Mouse (Mus musculus): ENCODE measurements around the gene Htr7. TPM values are rescaled to one million over a fixed set of nuclear protein-coding genes. Genes with fewer than 3 reads are reported as not detected.

Htr7 gene
- polyA plus RNA-seq, 1 experiment from 2014 or later, result 3.1 TPM

GRCm38 (mm10) chr19:36014836-36015235 is 42.5 kb downstream of the Htr7 start:
- Histone ChIP-seq H3K9me3 (no peaks in the 10 kb centered on the region), H3K4me3 (replicated peaks) (no peak overlapping the region), H3K4me2 (replicated peaks) (no peak overlapping the region), H3K27me3 (no peaks in the 10 kb centered on the region), H3K4me1 (replicated peaks) (no peaks in the 10 kb centered on the region), H3K9ac (replicated peaks) (no peak overlapping the region), H3K27ac (no peak overlapping the region), H3K36me3 (no peaks in the 10 kb centered on the region)
- WGBS, result 20% methylated on average over 3 of the region's 3 CpGs
- no peak for ATAC-seq

- peaks cover 5% of the 10 kb centered on the region for H3K4me1 ChIP-seq (replicated peaks)
- H3K27ac ChIP-seq, result no peak overlapping the region
- no peak for ATAC-seq
- H3K9me3 ChIP-seq, result no peaks in the 10 kb centered on the region
- H3K36me3 ChIP-seq, result no peaks in the 10 kb centered on the region
- H3K9ac ChIP-seq (replicated peaks), result no peak overlapping the region
- H3K27me3 ChIP-seq, result no peaks in the 10 kb centered on the region
- 78% methylated on average over 6 of the region's 6 CpGs for whole genome bisulfite sequencing
- H3K4me3 ChIP-seq (replicated peaks), result no peak overlapping the region
- H3K4me2 ChIP-seq (replicated peaks), result no peak overlapping the region
Observed at GRCm38 (mm10) chr19:36006277-36006676, 51.0 kb downstream of the Htr7 start.

GRCm38 (mm10) chr19:36004961-36005360 is 52.3 kb downstream of the Htr7 start:
- Histone ChIP-seq H3K36me3 (no peaks in the 10 kb centered on the region), H3K27ac (no peak overlapping the region), H3K4me2 (replicated peaks) (no peak overlapping the region), H3K9me3 (no peaks in the 10 kb centered on the region), H3K27me3 (no peaks in the 10 kb centered on the region), H3K9ac (replicated peaks) (no peak overlapping the region), H3K4me3 (replicated peaks) (no peak overlapping the region), H3K4me1 (replicated peaks) (peaks cover 13% of the 10 kb centered on the region)
- no peak for ATAC-seq
- WGBS, result 50% methylated on average over 2 of the region's 2 CpGs

- H3K4me2 ChIP-seq (replicated peaks), result no peak overlapping the region; the same call in 1 of the 2 replicates
Observed at GRCm38 (mm10) chr19:36002476-36003445, 54.5 kb downstream of the Htr7 start.

GRCm38 (mm10) chr19:36001512-36001911 is 55.8 kb downstream of the Htr7 start:
- H3K4me2 ChIP-seq (replicated peaks), result no peak overlapping the region
- ATAC-seq, result peak; percentile 32; the same call in 1 of the 2 replicates
- H3K27ac ChIP-seq, result no peak overlapping the region

More at GRCm38 (mm10) chr19:36002476-36003445, 54.5 kb downstream of the Htr7 start:
- no peaks in the 10 kb centered on the region for H3K9me3 ChIP-seq
- peak; percentile 28; the same call in 1 of the 2 replicates for ATAC-seq
- 33% methylated on average over 17 of the region's 17 CpGs for WGBS
- H3K4me1 ChIP-seq (replicated peaks), result peaks cover 13% of the 10 kb centered on the region
- no peaks in the 10 kb centered on the region for H3K36me3 ChIP-seq
- H3K27me3 ChIP-seq, result no peaks in the 10 kb centered on the region
- H3K4me3 ChIP-seq (replicated peaks), result no peak overlapping the region
- H3K27ac ChIP-seq, result no peak overlapping the region
- no peak overlapping the region for H3K9ac ChIP-seq (replicated peaks)

GRCm38 (mm10) chr19:36000955-36001354 is 56.4 kb downstream of the Htr7 start:
- H3K4me2 ChIP-seq (replicated peaks), result no peak overlapping the region
- H3K9me3 ChIP-seq, result no peaks in the 10 kb centered on the region
- peak; percentile 50 for ATAC-seq
- H3K4me1 ChIP-seq (replicated peaks), result peaks cover 13% of the 10 kb centered on the region
- H3K9ac ChIP-seq (replicated peaks), result no peak overlapping the region
- no peaks in the 10 kb centered on the region for H3K27me3 ChIP-seq
- H3K4me3 ChIP-seq (replicated peaks), result no peak overlapping the region
- no peaks in the 10 kb centered on the region for H3K36me3 ChIP-seq
- 37% methylated on average over 6 of the region's 6 CpGs for WGBS
- no peak overlapping the region for H3K27ac ChIP-seq

More at GRCm38 (mm10) chr19:36001512-36001911, 55.8 kb downstream of the Htr7 start:
- peaks cover 13% of the 10 kb centered on the region for H3K4me1 ChIP-seq (replicated peaks)
- WGBS, result 44% methylated on average over 1 of the region's 1 CpGs
- H3K9me3 ChIP-seq, result no peaks in the 10 kb centered on the region
- H3K36me3 ChIP-seq, result no peaks in the 10 kb centered on the region
- no peak overlapping the region for H3K4me3 ChIP-seq (replicated peaks)
- H3K9ac ChIP-seq (replicated peaks), result no peak overlapping the region
- no peaks in the 10 kb centered on the region for H3K27me3 ChIP-seq

DNA sequence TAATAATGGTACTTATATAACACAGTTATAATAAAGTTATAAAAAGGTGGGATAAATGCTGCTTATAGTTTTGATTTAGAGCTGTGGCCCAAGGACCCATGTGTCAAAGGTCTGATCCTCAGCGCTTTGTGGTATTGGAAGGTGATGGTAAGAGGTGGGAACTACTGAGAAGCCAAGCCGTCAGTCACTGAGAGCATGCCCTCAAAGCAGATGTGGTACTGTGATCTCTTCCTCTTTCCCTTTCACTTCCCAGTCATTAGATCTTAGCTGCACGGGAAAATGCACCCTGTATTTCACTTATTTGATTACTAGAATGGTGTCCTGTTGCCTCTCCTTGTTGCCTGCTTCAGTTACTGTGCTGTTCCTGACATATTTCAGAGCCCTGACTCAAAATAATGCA is 59.9 kb downstream of the Htr7 start:
- ATAC-seq, result no peak
- Histone ChIP-seq H3K9me3 (no peaks in the 10 kb centered on the region), H3K27me3 (no peaks in the 10 kb centered on the region), H3K4me2 (replicated peaks) (no peak overlapping the region), H3K4me1 (replicated peaks) (peaks cover 10% of the 10 kb centered on the region), H3K9ac (replicated peaks) (no peak overlapping the region), H3K36me3 (no peaks in the 10 kb centered on the region), H3K27ac (no peak overlapping the region), H3K4me3 (replicated peaks) (no peak overlapping the region)
- WGBS, result 82% methylated on average over 3 of the region's 3 CpGs

- Histone ChIP-seq H3K4me1 (replicated peaks) (no peaks in the 10 kb centered on the region), H3K9ac (replicated peaks) (no peak overlapping the region), H3K27ac (no peak overlapping the region), H3K36me3 (no peaks in the 10 kb centered on the region), H3K4me2 (replicated peaks) (no peak overlapping the region), H3K9me3 (no peaks in the 10 kb centered on the region), H3K27me3 (no peaks in the 10 kb centered on the region), H3K4me3 (replicated peaks) (no peak overlapping the region)
- 72% methylated on average over 1 of the region's 1 CpGs for WGBS
- no peak for ATAC-seq
Observed at GRCm38 (mm10) chr19:35987461-35987860, 69.8 kb downstream of the Htr7 start.

- no peaks in the 10 kb centered on the region for H3K9me3 ChIP-seq
- H3K4me1 ChIP-seq (replicated peaks), result no peaks in the 10 kb centered on the region
- no peak overlapping the region for H3K27ac ChIP-seq
- no peak overlapping the region for H3K4me2 ChIP-seq (replicated peaks)
- H3K9ac ChIP-seq (replicated peaks), result no peak overlapping the region
- no peak for ATAC-seq
- H3K36me3 ChIP-seq, result no peaks in the 10 kb centered on the region
- no peak overlapping the region for H3K4me3 ChIP-seq (replicated peaks)
- no peaks in the 10 kb centered on the region for H3K27me3 ChIP-seq
Observed at GRCm38 (mm10) chr19:35974681-35975080, 82.6 kb downstream of the Htr7 start.

- no peak for ATAC-seq
- H3K9me3 ChIP-seq, result no peaks in the 10 kb centered on the region
- no peaks in the 10 kb centered on the region for H3K36me3 ChIP-seq
- H3K9ac ChIP-seq (replicated peaks), result no peak overlapping the region
- H3K4me3 ChIP-seq (replicated peaks), result no peak overlapping the region
- no peak overlapping the region for H3K27ac ChIP-seq
- no peak overlapping the region for H3K4me2 ChIP-seq (replicated peaks)
- WGBS, result 80% methylated on average over 5 of the region's 5 CpGs
- H3K27me3 ChIP-seq, result no peaks in the 10 kb centered on the region
- H3K4me1 ChIP-seq (replicated peaks), result no peaks in the 10 kb centered on the region
Observed at GRCm38 (mm10) chr19:35957656-35958055, 99.7 kb downstream of the Htr7 start.

DNA sequence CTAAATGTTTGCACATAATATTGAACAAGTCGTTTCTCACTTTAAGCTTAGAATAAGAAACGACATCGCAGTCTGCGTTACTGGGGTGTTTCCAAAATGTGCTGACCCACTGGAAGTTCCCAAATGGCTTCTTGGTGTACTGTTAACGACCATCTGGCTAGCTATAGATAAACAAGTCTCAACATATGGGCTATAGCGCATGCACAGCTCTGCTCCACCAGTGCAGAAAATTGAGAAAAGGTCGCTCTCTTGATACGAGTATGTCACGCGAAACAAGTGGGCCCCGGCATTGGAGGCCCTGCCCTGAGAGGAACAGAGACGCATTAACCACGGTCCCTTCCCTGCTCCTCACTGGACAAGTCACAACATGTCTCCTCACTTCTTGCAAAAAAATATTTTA is 101.6 kb downstream of the Htr7 start:
- no peaks in the 10 kb centered on the region for H3K4me1 ChIP-seq (replicated peaks)
- 93% methylated on average over 13 of the region's 13 CpGs for WGBS
- H3K4me3 ChIP-seq (replicated peaks), result no peak overlapping the region
- no peaks in the 10 kb centered on the region for H3K36me3 ChIP-seq
- H3K9ac ChIP-seq (replicated peaks), result no peak overlapping the region
- H3K27ac ChIP-seq, result no peak overlapping the region
- H3K4me2 ChIP-seq (replicated peaks), result no peak overlapping the region
- no peaks in the 10 kb centered on the region for H3K9me3 ChIP-seq
- no peaks in the 10 kb centered on the region for H3K27me3 ChIP-seq
- ATAC-seq, result no peak

DNA sequence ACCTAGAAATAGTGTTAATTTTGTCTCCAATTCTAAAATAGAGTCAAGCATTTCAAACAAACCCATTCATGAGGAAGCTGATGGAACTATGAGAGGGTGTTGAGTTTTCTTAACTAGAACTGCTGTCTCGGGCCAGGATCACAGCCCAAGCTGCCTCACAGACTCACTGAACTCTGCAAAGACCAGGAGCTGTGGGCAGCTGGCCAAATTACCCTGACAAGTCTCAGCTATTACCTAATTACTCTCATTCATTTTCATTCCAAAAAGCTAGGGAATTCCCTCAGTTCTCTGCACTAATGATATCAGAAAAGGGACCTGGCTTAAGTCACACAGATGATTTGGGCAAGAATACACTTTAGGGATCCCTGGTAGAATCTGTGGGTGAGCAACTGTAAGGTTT is 107.4 kb downstream of the Htr7 start:
- 38% methylated on average over 1 of the region's 1 CpGs for WGBS
- no peak overlapping the region for H3K9ac ChIP-seq (replicated peaks)
- H3K36me3 ChIP-seq, result no peaks in the 10 kb centered on the region
- no peak overlapping the region for H3K4me3 ChIP-seq (replicated peaks)
- H3K4me2 ChIP-seq (replicated peaks), result no peak overlapping the region
- H3K27ac ChIP-seq, result no peak overlapping the region
- H3K27me3 ChIP-seq, result no peaks in the 10 kb centered on the region
- H3K9me3 ChIP-seq, result no peaks in the 10 kb centered on the region
- ATAC-seq, result no peak
- H3K4me1 ChIP-seq (replicated peaks), result no peaks in the 10 kb centered on the region

Measured in midbrain, embryonic 13.5 days (tissue).